Mouse (Mus musculus) erythroblast, embryonic 14.5 days (primary cell): Measurements from ENCODE around the gene Parg.

Experiments
- GATA1 ChIP-seq: IDR thresholded peaks from 2 replicates; pipeline ENCODE4 v1.6.1; 2012; ENCODE audit warnings: low read length, inconsistent platforms, mixed read lengths
- TAL1 ChIP-seq: IDR thresholded peaks from 3 replicates; pipeline ENCODE4 v1.6.1; 2012; ENCODE audit warnings: low read length, inconsistent platforms, mixed read lengths

DNA sequence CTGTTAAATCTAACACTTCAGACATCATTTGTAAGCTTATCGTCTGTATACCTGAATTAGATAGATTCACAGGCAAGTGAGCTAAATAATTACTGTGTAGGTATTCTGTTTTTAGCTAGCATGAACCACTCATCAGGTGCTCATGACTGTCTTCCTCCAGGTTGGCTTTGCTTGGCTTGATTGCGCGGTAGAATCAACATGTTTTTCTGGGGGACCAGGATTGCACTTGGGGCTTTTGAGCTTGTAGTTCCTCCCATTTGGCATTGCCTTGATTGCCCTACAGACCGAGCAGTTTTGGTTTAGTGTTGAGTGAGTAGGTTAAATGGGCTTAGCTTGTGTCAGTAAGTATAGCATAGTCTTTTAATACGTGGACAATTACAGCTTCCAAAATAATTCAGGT lies 39.5 kb upstream of the Parg start:
- no peak for TF ChIP-seq GATA1
- TF ChIP-seq TAL1 = no peak
